Mouse (Mus musculus): ENCODE measurements around the gene Lrrc4c. TPM values are rescaled to one million over a fixed set of nuclear protein-coding genes. Genes with fewer than 3 reads are reported as not detected.

The Lrrc4c gene
- total RNA-seq, 2 experiments from 2014 or later: not detected

GRCm38 (mm10) chr2:97437767-97438166 is 1119.8 kb downstream of the Lrrc4c start:
- no peak for ATAC-seq (replicated peaks; ENCODE audit: low FRiP score, poor library complexity, severe bottlenecking)

- no peak for ATAC-seq (replicated peaks; ENCODE audit: low FRiP score, poor library complexity, severe bottlenecking)
These were observed 1145.6 kb downstream of the Lrrc4c start for GRCm38 (mm10) chr2:97463573-97463972.

- ATAC-seq (replicated peaks; ENCODE audit: low FRiP score, poor library complexity, severe bottlenecking): no peak
These were observed 1148.3 kb downstream of the Lrrc4c start for GRCm38 (mm10) chr2:97466243-97466793.

- no peak for ATAC-seq (replicated peaks; ENCODE audit: low FRiP score, poor library complexity, severe bottlenecking)
These were observed 1149.1 kb downstream of the Lrrc4c start for GRCm38 (mm10) chr2:97467031-97467549.

GRCm38 (mm10) chr2:97467664-97468063 is 1149.7 kb downstream of the Lrrc4c start:
- no peak for ATAC-seq (replicated peaks; ENCODE audit: low FRiP score, poor library complexity, severe bottlenecking)

GRCm38 (mm10) chr2:97468372-97468771 is 1150.4 kb downstream of the Lrrc4c start:
- ATAC-seq (replicated peaks; ENCODE audit: low FRiP score, poor library complexity, severe bottlenecking): no peak

GRCm38 (mm10) chr2:97469396-97469795 is 1151.4 kb downstream of the Lrrc4c start:
- no peak for ATAC-seq (replicated peaks; ENCODE audit: low FRiP score, poor library complexity, severe bottlenecking)

- no peak for ATAC-seq (replicated peaks; ENCODE audit: low FRiP score, poor library complexity, severe bottlenecking)
These were observed 1160.4 kb downstream of the Lrrc4c start for GRCm38 (mm10) chr2:97478175-97478924.

GRCm38 (mm10) chr2:97478925-97479298 is 1160.9 kb downstream of the Lrrc4c start:
- no peak for ATAC-seq (replicated peaks; ENCODE audit: low FRiP score, poor library complexity, severe bottlenecking)

- no peak for ATAC-seq (replicated peaks; ENCODE audit: low FRiP score, poor library complexity, severe bottlenecking)
These were observed 1167.0 kb downstream of the Lrrc4c start for GRCm38 (mm10) chr2:97484990-97485389.

- ATAC-seq (replicated peaks; ENCODE audit: low FRiP score, poor library complexity, severe bottlenecking): no peak
These were observed 1167.6 kb downstream of the Lrrc4c start for GRCm38 (mm10) chr2:97485609-97486008.

- no peak for ATAC-seq (replicated peaks; ENCODE audit: low FRiP score, poor library complexity, severe bottlenecking)
These were observed 1169.6 kb downstream of the Lrrc4c start for GRCm38 (mm10) chr2:97487567-97487966.

GRCm38 (mm10) chr2:97497069-97497468 is 1179.1 kb downstream of the Lrrc4c start:
- no peak for ATAC-seq (replicated peaks; ENCODE audit: low FRiP score, poor library complexity, severe bottlenecking)

GRCm38 (mm10) chr2:97502501-97502900 is 1184.5 kb downstream of the Lrrc4c start:
- ATAC-seq (replicated peaks; ENCODE audit: low FRiP score, poor library complexity, severe bottlenecking): no peak

- no peak for ATAC-seq (replicated peaks; ENCODE audit: low FRiP score, poor library complexity, severe bottlenecking)
These were observed 1186.9 kb downstream of the Lrrc4c start for GRCm38 (mm10) chr2:97504902-97505301.

- no peak for ATAC-seq (replicated peaks; ENCODE audit: low FRiP score, poor library complexity, severe bottlenecking)
These were observed 1206.4 kb downstream of the Lrrc4c start for GRCm38 (mm10) chr2:97524256-97524922.

- no peak for ATAC-seq (replicated peaks; ENCODE audit: low FRiP score, poor library complexity, severe bottlenecking)
These were observed 1207.1 kb downstream of the Lrrc4c start for GRCm38 (mm10) chr2:97525107-97525506.

- ATAC-seq (replicated peaks; ENCODE audit: low FRiP score, poor library complexity, severe bottlenecking): no peak
These were observed 1212.7 kb downstream of the Lrrc4c start for GRCm38 (mm10) chr2:97530622-97531021.

- no peak for ATAC-seq (replicated peaks; ENCODE audit: low FRiP score, poor library complexity, severe bottlenecking)
These were observed 1226.0 kb downstream of the Lrrc4c start for GRCm38 (mm10) chr2:97543691-97544672.

- ATAC-seq (replicated peaks; ENCODE audit: low FRiP score, poor library complexity, severe bottlenecking): no peak
These were observed 1226.7 kb downstream of the Lrrc4c start for GRCm38 (mm10) chr2:97544673-97545071.
